Mouse (Mus musculus) cerebellum, postnatal 14 days (tissue): Measurements from ENCODE around the gene Rpl39.
A peak's percentile ranks its signal among the peaks of the same experiment; 100 is the strongest.

Experiments
- DNase-seq, 2 experiments: peaks; one replicate each; pipeline ENCODE4 v3.0.0; 2021; ENCODE audit warnings: mixed read lengths in 2 of 2

The Rpl39 gene

GRCm38 (mm10) chrX:37063902-37064301 is 21.3 kb downstream of the Rpl39 start:
- no peak for DNase-seq

GRCm38 (mm10) chrX:37048890-37049823 is 36.0 kb downstream of the Rpl39 start:
- peak in 1 of 2 experiments; percentile 9 for DNase-seq

GRCm38 (mm10) chrX:37048066-37048889 is 36.9 kb downstream of the Rpl39 start, which contains the start of gene Sowahd:
Gene Sowahd (plus strand): TSS chrX:37048845.
- peak in 1 of 2 experiments; percentile 4 for DNase-seq

GRCm38 (mm10) chrX:37042726-37043125 is 42.5 kb downstream of the Rpl39 start:
- DNase-seq, result peak; percentile 76 to 82
